ENCODE assay signal across 8 mouse cellular contexts in the genomic region with DNA sequence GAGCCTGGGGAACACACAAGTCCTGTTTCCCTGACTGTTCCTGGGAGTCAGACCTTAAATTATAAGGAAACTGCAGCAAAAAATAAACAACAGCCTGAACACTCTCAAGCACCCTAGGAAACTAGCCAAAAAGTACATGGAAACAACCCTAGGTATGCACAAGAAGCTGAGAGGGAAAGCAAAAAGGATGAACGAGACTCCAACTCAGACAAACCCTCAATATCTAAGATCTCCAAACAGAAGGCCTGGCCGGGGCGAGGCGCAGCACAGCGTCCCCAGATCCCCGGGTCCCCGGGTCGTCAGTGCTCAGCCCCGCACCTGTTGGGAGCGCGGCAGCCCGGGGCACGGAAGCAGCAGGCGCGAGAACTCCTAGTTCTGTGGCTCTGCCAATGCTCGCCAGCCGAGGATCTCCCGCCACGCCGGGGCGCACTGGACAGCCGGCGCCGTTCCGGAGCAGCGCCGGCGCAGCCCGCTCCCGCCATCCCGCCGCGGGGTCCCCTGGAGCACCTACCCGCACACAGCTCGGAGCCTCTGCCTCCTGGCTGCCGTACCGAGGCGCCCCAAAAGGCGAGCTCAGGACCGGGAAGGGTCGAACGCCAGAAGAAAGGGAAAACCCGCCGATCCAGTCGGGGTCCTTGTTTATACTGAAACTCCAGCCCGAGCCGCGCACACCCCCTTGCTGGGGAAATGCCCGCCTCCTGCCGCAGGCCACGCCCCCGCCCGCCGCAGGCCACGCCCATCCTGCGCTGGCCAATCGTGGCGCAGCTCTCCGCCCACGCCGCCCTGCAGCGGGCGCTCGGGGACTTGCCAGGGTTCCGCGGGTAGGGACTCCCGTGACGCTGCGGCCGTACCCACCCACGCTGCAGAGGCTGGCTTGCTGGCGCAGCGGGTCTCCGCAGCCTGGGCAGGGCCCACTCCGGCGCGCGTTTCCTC.
A peak's percentile ranks its signal among the peaks of the same experiment; 100 is the strongest.
DNase-seq lines count a peak whose midpoint lies in the region; ATAC-seq lines count a peak whose summit lies in the region.

No protein-coding gene starts in this region.

- H3K4me2 ChIP-seq in hindbrain, embryonic 14.5 days (replicated peaks), result peak overlapping the region; percentile 69

- H3K27me3 ChIP-seq in hindbrain, embryonic 14.5 days (ENCODE audit: control insufficient read depth, insufficient read depth, low read length), result no peaks in the 10 kb centered on the region; the same call in 1 of the 2 replicates

- H3K4me3 ChIP-seq in hindbrain, embryonic 14.5 days (replicated peaks; ENCODE audit: low read length), result peak overlapping the region; percentile 77

- no peaks in the 10 kb centered on the region for H3K9me3 ChIP-seq in hindbrain, embryonic 14.5 days (ENCODE audit: control insufficient read depth, low read length)

- peak; percentile 95 for DNase-seq in T-cell, adult 2 months (ENCODE audit: low spot score)
- DNase-seq in cerebellum, postnatal 25 days, result peak; percentile 92 to 95
- peak; percentile 93 to 95 for DNase-seq in frontal cortex, postnatal 25 days (ENCODE audit: low spot score in 2 of 2)
- peak; percentile 92 for DNase-seq in hindbrain, embryonic 14.5 days (ENCODE audit: low spot score)
- peak; percentile 95 to 97 for DNase-seq in layer of hippocampus, postnatal 36 days
- peak; percentile 95 for DNase-seq in lung, postnatal 25 days (ENCODE audit: low spot score)
- DNase-seq in retina, adult 2 months (ENCODE audit: low read depth, low spot score), result peak; percentile 74
- peak; percentile 98 for DNase-seq in thymus, postnatal 25 days

- under 1% methylated on average over 77 of the region's 78 CpGs for WGBS in hindbrain, embryonic 14.5 days

- H3K4me1 ChIP-seq in hindbrain, embryonic 14.5 days (replicated peaks; ENCODE audit: control insufficient read depth, insufficient read depth, low read length), result peaks cover 24% of the 10 kb centered on the region

- no peaks in the 10 kb centered on the region for H3K36me3 ChIP-seq in hindbrain, embryonic 14.5 days (replicated peaks; ENCODE audit: control insufficient read depth, insufficient read depth)

- peak; percentile 92 for ATAC-seq in hindbrain, embryonic 14.5 days (ENCODE audit: low FRiP score)

- peak overlapping the region; percentile 79 for H3K9ac ChIP-seq in hindbrain, embryonic 14.5 days

- H3K27ac ChIP-seq in hindbrain, embryonic 14.5 days, result peak overlapping the region; percentile 79

Comparison
In these comparisons a context has a peak if more than half of its experiments do, and no peak if none do; other contexts are left out.
1. Peak in every context shown above with its lines: DNase-seq, ATAC-seq, H3K4me3 ChIP-seq and H3K27ac ChIP-seq.